In the genomic region with DNA sequence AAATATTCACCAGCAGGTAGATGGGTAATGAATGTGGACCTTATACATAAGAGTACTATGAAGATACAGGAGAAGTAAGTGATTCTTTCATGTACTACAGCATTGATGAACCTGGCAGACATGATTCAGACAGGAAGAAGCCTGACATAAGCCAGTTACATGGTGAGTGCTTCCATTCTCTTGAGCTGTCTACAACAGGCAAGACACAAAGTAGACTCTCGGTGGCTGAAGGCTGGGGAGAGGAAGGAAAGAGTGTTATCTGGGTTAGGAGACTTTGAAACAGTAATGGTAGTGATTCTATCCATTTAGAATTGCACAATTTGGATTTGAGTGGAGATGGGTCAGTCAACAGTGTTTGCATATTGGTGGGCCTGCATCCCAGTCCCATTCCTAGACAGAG, we compare ENCODE assay signal across 11 mouse cellular contexts. TPM values are rescaled to one million over a fixed set of nuclear protein-coding genes. Genes with fewer than 3 reads are reported as not detected.
DNase-seq lines count a peak whose midpoint lies in the region; ATAC-seq and TF ChIP-seq lines count a peak whose summit lies in the region.
"Had no signal": no experiment of that assay in that cellular context is flagged by ENCODE, and none has a peak within 500 bp of the region (broad histone marks: within the 10 kb centered on the region; RNA-seq: fewer than 3 reads in every experiment).

No protein-coding gene starts in this region.

- H3K4me3 ChIP-seq in gastrocnemius, adult 2 months: no peak overlapping the region
- H3K4me3 ChIP-seq in kidney, postnatal 0 days (replicated peaks; ENCODE audit: low read depth, low read length): no peak overlapping the region
- H3K4me3 ChIP-seq in embryonic facial prominence, embryonic 12.5 days: no peak overlapping the region
- H3K4me3 ChIP-seq in liver, embryonic 13.5 days (replicated peaks): no peak overlapping the region

- H3K36me3 ChIP-seq in kidney, postnatal 0 days (ENCODE audit: insufficient read depth, low read length): no peaks in the 10 kb centered on the region
- no peaks in the 10 kb centered on the region for H3K36me3 ChIP-seq in embryonic facial prominence, embryonic 12.5 days
- H3K36me3 ChIP-seq in liver, embryonic 13.5 days: no peaks in the 10 kb centered on the region

- peaks cover 47% of the 10 kb centered on the region for H3K4me1 ChIP-seq in kidney, postnatal 0 days (replicated peaks; ENCODE audit: insufficient read depth, low read length)
- H3K4me1 ChIP-seq in embryonic facial prominence, embryonic 12.5 days: peaks cover 55% of the 10 kb centered on the region
- peaks cover 89% of the 10 kb centered on the region for H3K4me1 ChIP-seq in liver, embryonic 13.5 days (replicated peaks)

- H3K4me2 ChIP-seq in kidney, postnatal 0 days (ENCODE audit: low read length): no peak overlapping the region
- H3K4me2 ChIP-seq in embryonic facial prominence, embryonic 12.5 days (replicated peaks): no peak overlapping the region
- H3K4me2 ChIP-seq in liver, embryonic 13.5 days: peak overlapping the region; percentile 99; the same call in 1 of the 2 replicates

- intact Hi-C loops in gastrocnemius, adult 2 months (cut with DNase I): no loop called here

- WGBS in kidney, postnatal 0 days: 67% methylated on average over 1 of the region's 1 CpGs
- 57% methylated on average over 1 of the region's 1 CpGs for WGBS in embryonic facial prominence, embryonic 12.5 days
- 15% methylated on average over 1 of the region's 1 CpGs for WGBS in liver, embryonic 13.5 days (ENCODE audit: insufficient replicate concordance)

- no peak overlapping the region for H3K9ac ChIP-seq in kidney, postnatal 0 days (ENCODE audit: low read depth, low read length)
- no peak overlapping the region for H3K9ac ChIP-seq in embryonic facial prominence, embryonic 12.5 days
- H3K9ac ChIP-seq in liver, embryonic 13.5 days: no peak overlapping the region

- TF ChIP-seq CTCF in gastrocnemius, adult 2 months (IDR thresholded peaks at IDR 0.05): no peak
- no peak for TF ChIP-seq CTCF in kidney, postnatal 0 days (IDR thresholded peaks at IDR 0.05; ENCODE audit: low read depth)

- no peak for ATAC-seq in kidney, postnatal 0 days (replicated peaks; ENCODE audit: low FRiP score, low read depth)
- no peak for ATAC-seq in embryonic facial prominence, embryonic 12.5 days (ENCODE audit: insufficient number of reproducible peaks, insufficient read depth, low FRiP score, low TSS enrichment)
- ATAC-seq in liver, embryonic 13.5 days (ENCODE audit: low read depth): no peak
- ATAC-seq: hindbrain, embryonic 16.5 days had no signal

- H3K27ac ChIP-seq in gastrocnemius, adult 2 months: peak overlapping the region; percentile 98
- H3K27ac ChIP-seq in kidney, postnatal 0 days: peak overlapping the region; percentile 95
- peak overlapping the region; percentile 95; the same call in 1 of the 2 replicates for H3K27ac ChIP-seq in embryonic facial prominence, embryonic 12.5 days
- peak overlapping the region; percentile 98 for H3K27ac ChIP-seq in liver, embryonic 13.5 days

- no peaks in the 10 kb centered on the region for H3K27me3 ChIP-seq in kidney, postnatal 0 days (ENCODE audit: insufficient read depth, low read length)
- no peaks in the 10 kb centered on the region for H3K27me3 ChIP-seq in embryonic facial prominence, embryonic 12.5 days
- H3K27me3 ChIP-seq in liver, embryonic 13.5 days: peaks cover 10% of the 10 kb centered on the region; the same call in 1 of the 2 replicates

- no peaks in the 10 kb centered on the region for H3K9me3 ChIP-seq in kidney, postnatal 0 days (replicated peaks; ENCODE audit: low read length)
- H3K9me3 ChIP-seq in embryonic facial prominence, embryonic 12.5 days: no peaks in the 10 kb centered on the region
- no peaks in the 10 kb centered on the region for H3K9me3 ChIP-seq in liver, embryonic 13.5 days (replicated peaks)

- DNase-seq in gastrocnemius, adult 2 months: no peak
- DNase-seq in gastrocnemius, postnatal 25 days: no peak
- no peak for DNase-seq in kidney, postnatal 0 days (ENCODE audit: low spot score)
- DNase-seq in kidney, postnatal 10 days: no peak
- no peak for DNase-seq in liver, embryonic 13.5 days
- DNase-seq in left cerebral cortex, adult 8-10 months (ENCODE audit: low spot score in 2 of 2): no peak
- no peak for DNase-seq in spleen, postnatal 36 days (ENCODE audit: low spot score in 2 of 2)
- DNase-seq: adrenal gland, postnatal 14 days; cerebellum, adult 11-12 months had no signal

RNA-seq across cellular contexts. Expression of gene Ier2, which starts 3.7 kb away (rescaled TPM):
- 1 to 10 TPM; 5.9 to 6.5 TPM for total RNA-seq in gastrocnemius, adult 2 months (2021)
- total RNA-seq in gastrocnemius, postnatal 25 days (2021): 1 to 10 TPM; 5.9 to 7.1 TPM
- polyA plus RNA-seq in kidney, postnatal 0 days (2015; fragmentation: Nextera tagmentation; extraction: Ambion mirVana): 77.4 and 83.8 TPM in 2 replicates
- 94.5 and 97.0 TPM in 2 replicates for polyA plus RNA-seq in embryonic facial prominence, embryonic 12.5 days (2016; fragmentation: Nextera tagmentation; extraction: Ambion mirVana)
- polyA plus RNA-seq in liver, embryonic 13.5 days (2015; fragmentation: Nextera tagmentation; extraction: Ambion mirVana): 20.5 and 24.1 TPM in 2 replicates
- total RNA-seq in left cerebral cortex, adult 8-10 months (2022): 10 to 100 TPM in 2 of 4 experiments, 1 to 10 TPM in 2; 5.9 to 15.8 (median 8.9) TPM

RNA-seq across cellular contexts. Expression of gene Trmt1, which starts 27.2 kb away (rescaled TPM):
- 10 to 100 TPM; 45.6 to 57.5 TPM for total RNA-seq in gastrocnemius, adult 2 months (2021)
- 10 to 100 TPM; 36.7 to 40.2 TPM for total RNA-seq in gastrocnemius, postnatal 25 days (2021)
- polyA plus RNA-seq in kidney, postnatal 0 days (2015; fragmentation: Nextera tagmentation; extraction: Ambion mirVana): 55.3 and 56.1 TPM in 2 replicates
- 71.2 and 73.6 TPM in 2 replicates for polyA plus RNA-seq in embryonic facial prominence, embryonic 12.5 days (2016; fragmentation: Nextera tagmentation; extraction: Ambion mirVana)
- polyA plus RNA-seq in liver, embryonic 13.5 days (2015; fragmentation: Nextera tagmentation; extraction: Ambion mirVana): 45.9 and 46.8 TPM in 2 replicates
- total RNA-seq in left cerebral cortex, adult 8-10 months (2022): 100 to 1,000 TPM; 101 to 105 (median 103) TPM

RNA-seq across cellular contexts. Expression of gene Nacc1, which starts 28.7 kb away (rescaled TPM):
- total RNA-seq in gastrocnemius, adult 2 months (2021): 10 to 100 TPM; 18.7 to 24.3 TPM
- 10 to 100 TPM; 20.0 to 22.2 TPM for total RNA-seq in gastrocnemius, postnatal 25 days (2021)
- polyA plus RNA-seq in kidney, postnatal 0 days (2015; fragmentation: Nextera tagmentation; extraction: Ambion mirVana): 15.9 and 16.1 TPM in 2 replicates
- 19.4 and 20.8 TPM in 2 replicates for polyA plus RNA-seq in embryonic facial prominence, embryonic 12.5 days (2016; fragmentation: Nextera tagmentation; extraction: Ambion mirVana)
- polyA plus RNA-seq in liver, embryonic 13.5 days (2015; fragmentation: Nextera tagmentation; extraction: Ambion mirVana): 6.9 and 7.6 TPM in 2 replicates
- 10 to 100 TPM; 88.5 to 97.6 (median 93.9) TPM for total RNA-seq in left cerebral cortex, adult 8-10 months (2022)

RNA-seq across cellular contexts. Expression of gene Lyl1, which starts 42.3 kb away (rescaled TPM):
- 1 to 10 TPM; 1.1 to 1.3 TPM for total RNA-seq in gastrocnemius, adult 2 months (2021)
- total RNA-seq in gastrocnemius, postnatal 25 days (2021): 1 to 10 TPM; 1.3 to 2.0 TPM
- 6.1 and 6.4 TPM in 2 replicates for polyA plus RNA-seq in kidney, postnatal 0 days (2015; fragmentation: Nextera tagmentation; extraction: Ambion mirVana)
- polyA plus RNA-seq in embryonic facial prominence, embryonic 12.5 days (2016; fragmentation: Nextera tagmentation; extraction: Ambion mirVana): 4.9 and 5.0 TPM in 2 replicates
- polyA plus RNA-seq in liver, embryonic 13.5 days (2015; fragmentation: Nextera tagmentation; extraction: Ambion mirVana): 61.2 and 61.3 TPM in 2 replicates
- total RNA-seq in left cerebral cortex, adult 8-10 months (2022): 1 to 10 TPM; 2.2 to 4.5 (median 3.4) TPM
